Comparison of ENCODE assay signal across 10 mouse cellular contexts in genomic region chr14:19968321-19969010, GRCm38 (mm10). TPM values are rescaled to one million over a fixed set of nuclear protein-coding genes. Genes with fewer than 3 reads are reported as not detected.
DNase-seq lines count a peak whose midpoint lies in the region; ATAC-seq and TF ChIP-seq lines count a peak whose summit lies in the region.
"Had no signal": no experiment of that assay in that cellular context is flagged by ENCODE, and none has a peak within 500 bp of the region (broad histone marks: within the 10 kb centered on the region; RNA-seq: fewer than 3 reads in every experiment).

No protein-coding gene starts in this region.

- no peak for DNase-seq in layer of hippocampus, adult 2 months (ENCODE audit: low spot score in 2 of 2)
- no peak for DNase-seq in layer of hippocampus, postnatal 14 days (ENCODE audit: low spot score in 2 of 2)
- peak; percentile 72 for DNase-seq in CD4-positive helper T cell, adult 2 months (ENCODE audit: low read depth, low spot score)
- DNase-seq in urinary bladder, postnatal 36 days (ENCODE audit: low spot score in 2 of 2), result no peak
- no peak for DNase-seq in urinary bladder, adult 18-20 months (ENCODE audit: low spot score in 2 of 2)
- DNase-seq in embryo, embryonic 9.5 days (ENCODE audit: extremely low spot score), result no peak

- no peak overlapping the region for H3K4me3 ChIP-seq in layer of hippocampus, adult 2 months
- H3K4me3 ChIP-seq: forebrain, embryonic 15.5 days had no signal

- ATAC-seq in granulocyte monocyte progenitor cell, adult 5-6 weeks (replicated peaks; ENCODE audit: poor library complexity, severe bottlenecking), result peak; percentile 59
- peak; percentile 87 for ATAC-seq in monocyte, adult 5-6 weeks (replicated peaks; ENCODE audit: insufficient number of reproducible peaks, low FRiP score, low TSS enrichment, poor library complexity, severe bottlenecking)
- ATAC-seq: hindbrain, postnatal 0 days had no signal

- no peak for TF ChIP-seq CTCF in layer of hippocampus, adult 2 months (conservative IDR thresholded peaks at IDR 0.05)

- peak overlapping the region; percentile 46; the same call in 1 of the 2 replicates for H3K27ac ChIP-seq in layer of hippocampus, adult 2 months
- H3K27ac ChIP-seq: hindbrain, postnatal 0 days had no signal

RNA-seq across cellular contexts. Expression of gene Gng2, which starts 9.0 kb away (rescaled TPM):
- total RNA-seq in layer of hippocampus, adult 2 months (2021), result 100 to 1,000 TPM; 285 to 305 TPM
- total RNA-seq in layer of hippocampus, postnatal 14 days (2021), result 100 to 1,000 TPM; 384 to 437 TPM
- total RNA-seq in granulocyte monocyte progenitor cell, adult 5-6 weeks (2014; fragmentation: Nextera tagmentation), result 24.8 and 36.0 TPM in 2 replicates
- 25.9 and 52.6 TPM in 2 replicates for total RNA-seq in granulocyte monocyte progenitor cell, adult 5-6 weeks (2017)
- total RNA-seq in monocyte, adult 5-6 weeks (2017), result 22.2 to 39.8 TPM (median 35.7 TPM) in 3 replicates
